Mouse (Mus musculus) R1 (cell line): ENCODE measurements around the gene Acsl4.

Experiments
- DNase-seq: peaks from one replicate; pipeline ENCODE4 v3.0.0-alpha.2; 2018; ENCODE audit warnings: low read depth, low spot score

The Acsl4 gene

DNA sequence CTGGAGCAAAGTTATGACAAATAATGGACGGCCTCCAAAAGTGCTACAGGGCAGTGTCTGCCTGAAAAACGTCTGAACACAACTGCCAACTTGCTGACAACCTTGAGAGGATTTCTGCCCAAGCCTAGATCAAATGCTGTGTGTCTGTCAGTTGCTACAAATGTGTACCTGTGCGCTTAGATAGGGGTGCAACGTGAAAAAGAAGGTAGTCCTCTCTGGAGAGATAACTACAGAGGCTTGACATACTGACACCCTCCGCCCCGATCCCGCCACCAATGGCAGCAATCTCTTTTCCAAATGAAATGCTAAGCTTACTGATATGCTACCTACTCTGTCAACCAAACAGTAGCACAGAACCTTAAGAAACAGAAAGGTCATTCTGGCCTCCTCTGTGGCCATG is 31.3 kb downstream of the Acsl4 start:
- DNase-seq = no peak

GRCm38 (mm10) chrX:142358427-142358826 is 31.9 kb downstream of the Acsl4 start:
- DNase-seq = no peak

- no peak for DNase-seq
These were observed 54.1 kb downstream of the Acsl4 start for GRCm38 (mm10) chrX:142336207-142336606.

DNA sequence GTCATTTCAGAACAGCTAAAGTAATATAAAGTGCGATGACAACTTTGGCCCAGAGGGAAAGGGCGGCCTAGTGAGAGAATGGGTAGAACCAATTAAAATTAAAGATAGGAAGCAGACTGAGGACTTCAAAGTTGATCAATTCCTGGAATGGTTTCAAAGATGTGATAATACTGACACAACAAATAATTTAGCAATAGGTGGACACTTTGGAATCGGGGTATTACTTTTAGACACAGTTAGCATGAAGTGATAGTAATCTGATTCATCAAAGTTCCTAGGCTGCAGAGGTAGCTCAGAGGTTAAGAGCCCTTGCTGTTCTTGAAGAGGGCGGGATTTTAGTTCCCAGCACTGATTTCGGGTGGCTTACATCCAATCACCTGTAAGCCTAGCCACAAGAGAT is 54.8 kb downstream of the Acsl4 start:
- DNase-seq = no peak

DNA sequence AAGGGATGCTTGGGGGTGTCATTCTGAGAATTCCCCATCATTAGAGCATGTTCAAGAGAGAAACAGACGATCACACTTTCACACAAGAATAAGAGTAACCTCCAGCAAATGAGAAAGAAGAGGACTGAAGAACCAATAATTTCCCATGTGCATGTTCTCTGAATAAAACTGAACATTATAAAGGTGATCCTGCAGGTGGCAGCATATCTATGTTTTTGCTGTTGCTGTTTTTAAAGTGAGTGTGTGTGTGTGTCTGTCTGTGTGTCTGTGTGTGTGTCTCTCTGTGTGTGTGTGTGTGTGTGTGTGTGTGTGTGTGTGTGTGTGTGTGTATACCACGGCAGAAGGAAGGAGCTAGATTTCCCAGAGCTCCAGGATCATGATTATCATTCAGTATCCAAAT is 64.6 kb downstream of the Acsl4 start:
- DNase-seq = no peak

DNA sequence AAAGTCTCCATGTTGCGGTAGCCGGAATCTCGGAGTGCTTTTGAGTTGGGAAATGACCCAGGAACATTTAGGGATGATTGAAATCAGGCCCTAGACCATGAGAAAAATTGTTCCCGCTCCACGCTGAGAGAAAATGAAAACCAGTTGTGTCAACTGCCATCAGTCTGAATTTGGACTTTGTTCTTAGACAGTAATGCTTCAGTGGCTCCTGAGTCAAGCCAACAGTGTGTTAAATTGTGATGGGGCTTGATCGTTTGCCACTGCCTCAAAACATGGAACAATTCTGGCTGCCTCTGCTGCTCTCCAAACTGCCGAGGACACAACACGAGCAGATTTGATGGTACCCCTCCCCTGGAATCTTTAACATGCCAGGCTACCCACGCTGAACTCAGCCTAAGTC is 74.2 kb downstream of the Acsl4 start:
- DNase-seq = no peak

DNA sequence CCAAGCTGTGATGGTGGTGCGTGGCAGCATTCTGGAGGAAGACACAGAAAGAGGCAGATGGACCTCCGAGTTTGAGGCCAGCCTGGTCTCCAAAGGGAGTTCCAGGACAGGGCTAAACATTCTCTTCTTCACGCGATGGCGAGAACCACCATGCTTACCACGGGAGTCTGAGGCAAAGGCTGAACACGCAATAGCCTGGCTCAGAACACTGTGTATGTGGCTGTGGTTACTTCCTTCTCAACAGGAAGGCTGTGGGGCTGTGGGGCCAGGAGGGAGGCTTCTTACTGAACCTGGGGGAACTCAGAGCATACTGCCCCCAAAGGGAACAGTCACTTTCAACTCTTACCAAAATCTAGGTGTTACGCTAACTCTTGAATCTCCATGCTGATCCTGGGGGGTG is 75.1 kb downstream of the Acsl4 start:
- no peak for DNase-seq

DNA sequence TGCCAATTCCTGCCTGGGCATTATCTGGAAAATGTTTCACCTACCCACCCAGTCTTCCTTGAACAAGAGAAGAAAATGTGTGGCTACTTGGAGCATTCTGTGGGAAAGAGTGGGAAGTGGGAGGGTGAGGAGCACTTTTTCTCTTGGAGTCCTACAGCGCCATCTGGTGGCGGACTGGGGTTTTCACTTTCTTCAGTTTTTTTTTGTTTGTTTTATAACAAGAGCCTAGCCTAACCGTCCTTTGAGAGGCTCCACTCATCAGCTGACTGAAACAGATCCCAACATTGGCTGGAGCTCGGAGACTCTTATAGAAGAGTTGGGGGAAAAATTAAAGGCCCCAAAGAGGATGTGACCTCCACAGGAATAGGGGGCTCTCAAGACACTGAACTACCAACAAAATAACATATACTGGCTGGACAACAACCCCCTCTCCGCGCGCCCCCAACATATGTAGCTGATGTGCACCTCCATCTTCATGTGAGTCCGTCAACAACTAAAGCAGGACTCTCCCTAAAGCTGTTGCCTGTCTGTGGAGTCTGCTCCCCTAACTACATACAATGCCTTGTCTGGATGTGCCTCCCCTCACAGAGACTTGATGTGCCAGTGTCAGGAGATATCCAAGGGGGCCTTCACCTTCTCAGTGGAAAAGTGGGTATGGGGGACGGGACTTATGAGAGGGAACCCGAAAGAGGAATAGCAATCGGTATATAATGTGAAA is 75.9 kb downstream of the Acsl4 start:
- DNase-seq = peak; percentile 56

- DNase-seq = no peak
These were observed 79.9 kb downstream of the Acsl4 start for GRCm38 (mm10) chrX:142310431-142310830.

GRCm38 (mm10) chrX:142305869-142306581 is 84.3 kb downstream of the Acsl4 start, which contains the start of gene Kcne1l:
Kcne1l (minus strand) TSS chrX:142306294.
- peak; percentile 3 for DNase-seq

- no peak for DNase-seq
These were observed 85.1 kb downstream of the Acsl4 start for GRCm38 (mm10) chrX:142305010-142305868.

GRCm38 (mm10) chrX:142304592-142304991 is 85.7 kb downstream of the Acsl4 start:
- no peak for DNase-seq

GRCm38 (mm10) chrX:142303456-142303855 is 86.9 kb downstream of the Acsl4 start:
- no peak for DNase-seq

- no peak for DNase-seq
These were observed 104.4 kb downstream of the Acsl4 start for GRCm38 (mm10) chrX:142285905-142286304.

GRCm38 (mm10) chrX:142276573-142276972 is 113.8 kb downstream of the Acsl4 start:
- no peak for DNase-seq

DNA sequence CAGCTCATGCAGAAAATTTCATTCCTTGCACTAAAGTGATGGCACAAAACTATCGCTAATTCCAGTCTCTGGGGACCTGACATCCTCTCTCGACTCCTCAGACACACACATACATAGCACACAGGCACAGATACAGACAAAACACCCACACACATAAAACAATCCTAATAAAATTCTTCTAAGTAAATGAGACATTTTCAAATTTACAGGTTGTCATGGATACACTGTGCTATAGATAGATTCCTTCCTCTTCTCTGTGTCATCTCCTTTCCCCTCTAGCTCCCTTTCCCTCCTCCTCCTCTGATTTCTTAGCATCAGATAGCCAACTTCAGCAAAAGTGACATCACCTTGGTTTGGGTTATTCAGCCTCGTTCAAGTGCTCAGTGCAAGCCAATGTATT is 114.3 kb downstream of the Acsl4 start:
- no peak for DNase-seq
